Mouse (Mus musculus): ENCODE measurements around the gene Asic2.
A peak's percentile ranks its signal among the peaks of the same experiment; 100 is the strongest.

Asic2 gene

GRCm38 (mm10) chr11:80884521-80885231 lies 1083.6 kb downstream of the Asic2 start:
- DNase-seq = no peak

GRCm38 (mm10) chr11:80882229-80882810 lies 1085.9 kb downstream of the Asic2 start:
- DNase-seq = no peak

- no peak for DNase-seq
Observed at GRCm38 (mm10) chr11:80878026-80878425, 1090.2 kb downstream of the Asic2 start.

- DNase-seq = no peak
Observed at GRCm38 (mm10) chr11:80877131-80877651, 1091.1 kb downstream of the Asic2 start.

- peak; percentile 38 to 49 for DNase-seq
Observed at GRCm38 (mm10) chr11:80872509-80873474, 1095.5 kb downstream of the Asic2 start.

- no peak for DNase-seq
Observed at GRCm38 (mm10) chr11:80868039-80868438, 1100.2 kb downstream of the Asic2 start.

- DNase-seq = no peak
Observed at GRCm38 (mm10) chr11:80862941-80863340, 1105.3 kb downstream of the Asic2 start.

- DNase-seq = no peak
Observed at GRCm38 (mm10) chr11:80858065-80858464, 1110.2 kb downstream of the Asic2 start, which contains the start of gene Spaca3. TSS of gene Spaca3 (plus strand) at chr11:80858365.

GRCm38 (mm10) chr11:80856827-80857226 lies 1111.4 kb downstream of the Asic2 start:
- DNase-seq = no peak

- DNase-seq = no peak
Observed at GRCm38 (mm10) chr11:80854908-80855307, 1113.3 kb downstream of the Asic2 start.

- DNase-seq = no peak
Observed at GRCm38 (mm10) chr11:80854430-80854829, 1113.8 kb downstream of the Asic2 start.

- no peak for DNase-seq
Observed at GRCm38 (mm10) chr11:80853014-80853413, 1115.2 kb downstream of the Asic2 start.

- no peak for DNase-seq
Observed at GRCm38 (mm10) chr11:80851859-80852258, 1116.4 kb downstream of the Asic2 start.

GRCm38 (mm10) chr11:80848131-80848530 lies 1120.1 kb downstream of the Asic2 start:
- no peak for DNase-seq

- DNase-seq = no peak
Observed at GRCm38 (mm10) chr11:80846115-80846514, 1122.1 kb downstream of the Asic2 start.

GRCm38 (mm10) chr11:80845486-80845885 lies 1122.8 kb downstream of the Asic2 start:
- no peak for DNase-seq

GRCm38 (mm10) chr11:80843435-80843834 lies 1124.8 kb downstream of the Asic2 start:
- DNase-seq = no peak

- no peak for DNase-seq
Observed at GRCm38 (mm10) chr11:80838724-80839123, 1129.5 kb downstream of the Asic2 start.

GRCm38 (mm10) chr11:80835841-80836240 lies 1132.4 kb downstream of the Asic2 start:
- DNase-seq = no peak

GRCm38 (mm10) chr11:80835395-80835794 lies 1132.9 kb downstream of the Asic2 start:
- no peak for DNase-seq
